Mouse (Mus musculus) R1 (cell line): Measurements from ENCODE around the gene Fam47c.

ENCODE experiments used
- DNase-seq: peaks from one replicate; pipeline ENCODE4 v3.0.0-alpha.2; 2018; ENCODE audit warnings: low read depth, low spot score

Fam47c gene

DNA sequence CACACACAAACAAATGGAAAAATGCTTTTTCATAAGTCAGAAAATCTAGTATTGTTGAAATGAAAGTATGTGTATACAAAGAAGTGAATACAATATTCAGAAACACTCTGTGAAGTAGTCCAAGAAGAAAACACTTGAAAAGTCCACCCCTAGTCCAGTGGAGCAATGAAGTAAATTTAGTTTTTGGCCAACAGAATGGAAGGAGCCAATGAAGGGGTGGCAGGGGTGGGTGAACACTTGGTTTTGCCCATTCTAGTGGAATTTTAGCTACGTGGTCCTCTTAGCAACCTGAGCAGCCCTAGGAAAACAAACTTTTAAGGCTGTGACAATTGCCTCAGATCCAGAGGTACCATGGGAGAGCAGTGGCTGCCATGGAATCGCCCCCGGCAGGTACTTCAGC, at the start of gene Fam47c:
TSS of gene Fam47c (plus strand) at position 301 of the 400 bp plus-strand sequence.
- no peak for DNase-seq

DNA sequence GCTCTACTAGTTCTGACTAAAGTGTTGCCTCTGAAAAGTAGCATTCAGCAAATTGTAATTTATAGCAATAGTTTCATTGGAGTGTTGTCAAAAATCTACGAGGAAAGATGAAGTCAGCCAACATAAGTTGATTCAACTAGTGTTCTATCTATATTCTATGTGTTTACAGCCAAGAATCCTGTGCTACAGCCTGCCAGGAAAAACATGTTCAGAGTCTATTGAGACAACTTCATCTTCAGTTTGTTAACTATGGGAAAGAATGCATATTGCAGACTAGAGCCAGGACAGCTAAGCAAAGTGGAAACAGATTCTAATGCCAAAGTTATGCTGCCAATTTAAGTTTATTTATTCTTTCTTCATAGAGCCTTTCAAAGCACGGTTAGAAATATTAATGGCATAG, 31.8 kb downstream of the Fam47c start:
- DNase-seq: no peak

DNA sequence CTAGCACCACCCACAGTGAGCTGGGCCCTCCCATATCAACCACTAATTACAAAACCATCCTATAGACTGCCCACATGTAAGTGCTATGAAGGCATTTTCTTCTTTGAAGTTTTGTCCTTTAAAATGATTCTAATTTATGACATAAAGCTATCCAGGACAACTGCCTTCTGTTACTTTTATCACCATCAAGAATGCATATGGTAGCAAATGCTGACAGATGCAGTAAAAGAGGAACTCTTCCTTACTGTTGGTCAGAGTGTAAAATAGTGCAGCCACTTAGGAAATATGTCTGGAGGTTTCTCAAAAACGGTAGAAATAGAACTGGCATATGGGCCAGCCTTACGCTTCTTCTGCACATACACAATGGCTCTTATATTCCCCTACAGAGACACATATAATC, 39.5 kb downstream of the Fam47c start:
- DNase-seq: no peak
